Mouse (Mus musculus): ENCODE data around the gene Prmt1.
"Not testable (repeated sequence)": the region's sequence is repeated elsewhere in the genome, so short reads cannot be mapped to it uniquely, and the experiment has no call there.

Gene Prmt1

DNA sequence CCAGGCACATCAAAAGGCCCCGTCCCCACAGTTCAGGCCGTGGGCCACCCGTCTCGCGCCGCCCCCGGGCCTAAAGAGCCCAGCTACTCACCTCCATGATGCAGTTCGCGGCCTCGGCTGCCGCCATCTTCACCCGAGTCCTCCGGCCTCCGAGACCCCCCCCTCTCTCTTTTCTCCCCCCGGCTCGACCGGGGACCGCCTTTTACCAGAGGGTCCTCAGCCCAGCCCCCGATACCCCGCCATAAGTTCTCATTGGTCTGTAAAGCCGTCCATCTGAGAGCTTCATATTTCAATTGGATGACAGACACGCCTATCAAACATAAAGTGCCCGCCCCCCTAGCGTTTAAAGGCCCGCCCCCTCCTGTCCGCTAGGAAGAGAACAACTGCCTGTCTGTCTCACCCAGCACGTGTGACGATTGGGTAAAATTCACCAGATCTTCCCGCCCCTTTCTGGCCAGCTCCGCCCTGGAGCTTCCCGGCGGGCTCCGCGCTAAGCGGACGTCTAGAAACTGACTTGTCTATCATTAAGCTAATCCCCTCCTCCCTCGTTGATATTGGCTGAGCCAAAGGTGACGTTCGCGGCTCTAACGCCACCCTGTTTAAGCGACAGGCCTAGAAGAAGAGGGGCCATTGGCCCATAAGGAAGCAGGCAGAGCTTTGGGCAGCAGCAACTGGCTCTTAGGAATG lies at the start of gene Prmt1:
Prmt1 (minus strand) TSS at position 377 of the 687 bp plus-strand sequence.
- CTCF ChIA-PET, result no interaction called here

DNA sequence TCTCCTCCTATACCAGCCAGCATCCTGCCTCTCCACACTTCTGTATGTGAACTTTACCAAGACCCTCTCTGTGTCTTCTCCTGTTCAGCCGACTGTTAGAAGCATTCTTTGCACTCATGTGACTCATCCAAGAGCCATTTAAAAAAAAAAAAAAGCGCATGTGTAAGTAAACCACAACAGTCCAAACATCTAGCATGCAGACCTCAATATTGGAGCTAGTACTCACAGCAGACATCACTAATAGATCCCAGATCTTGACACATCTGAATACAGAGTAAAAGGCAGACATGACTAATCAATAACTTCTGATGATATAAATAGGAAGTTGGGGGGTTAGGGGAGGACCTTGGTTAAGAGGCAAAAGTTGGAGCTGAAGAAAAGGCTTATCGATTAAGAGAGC lies 49.3 kb upstream of the Prmt1 start:
- CTCF ChIA-PET, result interaction anchor here (0.7 kb wide), 1 partner anchor 43 kb away, joined by 9 read pairs; no protein-coding TSS in a partner anchor

- CTCF ChIA-PET, result interaction anchor here (0.5 kb wide), 1 partner anchor 441 kb away, joined by 3 read pairs; no protein-coding TSS in a partner anchor
Observed at GRCm38 (mm10) chr7:45033722-45034359, 47.5 kb upstream of the Prmt1 start.

DNA sequence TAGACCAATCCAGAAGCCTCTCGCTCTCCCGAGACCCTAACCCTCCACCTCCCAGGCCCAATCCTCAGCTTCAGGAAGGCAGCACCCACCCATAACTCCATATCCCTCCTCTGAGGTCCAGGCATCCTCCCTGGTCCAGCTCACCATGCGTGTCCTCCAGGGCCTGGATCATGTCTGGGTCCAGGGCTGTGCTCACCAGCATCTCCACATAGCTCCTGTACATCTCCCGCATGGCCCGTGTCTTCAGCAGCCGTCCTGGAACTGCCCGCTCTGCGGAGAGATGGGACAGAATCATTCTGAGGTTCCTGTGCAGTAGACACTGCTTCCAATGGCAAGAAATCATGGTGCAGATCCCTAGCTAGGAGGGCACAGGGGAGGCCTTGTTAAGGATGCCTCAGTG lies 44.5 kb upstream of the Prmt1 start:
- CTCF ChIA-PET, result no interaction called here

DNA sequence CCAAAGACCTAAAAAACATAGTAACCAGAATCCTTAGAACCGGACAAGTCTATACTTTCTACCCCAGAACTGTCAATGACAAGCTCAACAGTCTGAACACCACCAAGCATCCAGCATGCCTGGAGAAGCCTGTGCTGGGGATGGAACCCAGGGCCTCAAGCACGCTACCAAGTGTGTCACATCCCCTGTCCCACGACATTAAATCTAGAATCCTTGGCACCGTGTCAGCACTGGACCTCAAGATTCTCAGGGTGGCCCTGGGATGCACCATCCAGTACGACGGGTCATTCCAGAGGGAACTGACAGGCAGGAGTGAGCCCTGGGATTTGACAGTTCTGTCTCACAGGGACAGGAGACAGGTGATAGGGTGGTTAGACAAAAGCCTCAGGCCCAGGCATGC lies 43.6 kb upstream of the Prmt1 start:
- CTCF ChIA-PET, result no interaction called here

GRCm38 (mm10) chr7:45028351-45028750 lies 42.0 kb upstream of the Prmt1 start:
- CTCF ChIA-PET, result no interaction called here

GRCm38 (mm10) chr7:45027761-45028160 lies 41.4 kb upstream of the Prmt1 start:
- CTCF ChIA-PET, result no interaction called here

GRCm38 (mm10) chr7:45026256-45026655 lies 39.9 kb upstream of the Prmt1 start:
- CTCF ChIA-PET, result no interaction called here

GRCm38 (mm10) chr7:45025601-45026220 lies 39.3 kb upstream of the Prmt1 start:
- CTCF ChIA-PET, result interaction anchor here (0.7 kb wide), 1 partner anchor 12 kb away, joined by 3 read pairs; no protein-coding TSS in a partner anchor

DNA sequence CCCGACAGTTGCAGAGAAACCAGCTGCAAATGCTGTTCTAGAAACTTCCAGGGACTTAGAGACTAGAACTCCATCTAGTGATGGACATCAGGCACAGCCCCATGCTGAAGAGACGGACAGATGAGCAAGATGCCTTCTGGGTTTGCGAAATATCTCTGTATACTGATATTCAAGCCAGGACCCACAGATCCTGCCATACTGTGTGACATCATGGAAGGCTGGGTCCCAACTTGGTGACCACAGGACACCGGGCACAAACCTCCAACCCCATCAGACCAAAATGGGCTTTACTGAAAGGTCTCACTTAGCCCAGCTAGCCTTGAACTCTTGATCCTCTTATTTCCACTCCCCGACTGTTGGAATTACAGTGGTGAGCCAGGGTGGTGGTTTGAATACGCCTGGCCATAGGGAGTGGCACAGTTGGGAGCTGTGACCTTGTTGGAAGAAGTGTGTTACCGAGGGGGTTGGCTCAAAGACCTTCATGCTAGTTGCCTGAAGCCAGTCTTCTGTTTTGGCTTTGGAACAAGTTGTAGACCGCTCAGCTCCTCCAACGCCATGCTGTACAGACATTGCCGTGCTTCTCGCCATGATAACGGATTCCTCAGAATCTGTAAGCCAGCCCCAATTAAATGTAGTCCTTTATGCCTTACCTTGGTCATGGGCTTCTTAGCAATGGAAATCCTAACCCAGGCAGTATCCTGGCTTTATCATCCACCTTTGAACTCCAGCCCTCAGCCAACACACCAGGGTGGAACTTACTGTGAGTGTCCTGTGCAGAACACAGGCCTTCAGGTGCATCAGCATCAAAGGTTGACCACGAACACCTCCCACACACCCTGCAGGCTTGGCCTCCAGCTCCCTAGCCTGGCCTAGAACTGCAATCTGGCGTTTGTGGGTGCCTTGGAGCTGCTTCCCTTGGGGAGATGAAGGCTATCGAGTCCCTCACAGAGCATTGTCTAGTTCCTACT lies 38.2 kb upstream of the Prmt1 start:
- CTCF ChIA-PET, result no interaction called here

DNA sequence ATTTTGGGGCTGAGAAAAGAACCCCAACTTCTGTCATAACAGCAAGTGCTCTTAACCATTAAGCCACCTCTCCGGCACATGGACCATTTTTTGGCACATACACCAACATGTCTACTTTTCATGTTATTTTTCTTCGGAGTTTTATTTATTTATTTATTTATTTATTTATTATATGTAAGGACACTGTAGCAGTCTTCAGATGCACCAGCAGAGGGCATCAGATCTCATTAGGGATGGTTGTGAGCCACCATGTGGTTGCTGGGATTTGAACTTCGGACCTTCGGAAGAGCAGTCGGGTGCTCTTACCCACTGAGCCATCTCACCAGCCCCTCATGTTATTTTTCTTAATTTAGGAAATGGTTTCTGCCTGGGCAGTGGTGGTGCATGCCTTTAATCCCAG lies 37.3 kb upstream of the Prmt1 start:
- CTCF ChIA-PET, result not testable (repeated sequence)

- CTCF ChIA-PET, result no interaction called here
Observed at GRCm38 (mm10) chr7:45020225-45020624, 33.9 kb upstream of the Prmt1 start.

DNA sequence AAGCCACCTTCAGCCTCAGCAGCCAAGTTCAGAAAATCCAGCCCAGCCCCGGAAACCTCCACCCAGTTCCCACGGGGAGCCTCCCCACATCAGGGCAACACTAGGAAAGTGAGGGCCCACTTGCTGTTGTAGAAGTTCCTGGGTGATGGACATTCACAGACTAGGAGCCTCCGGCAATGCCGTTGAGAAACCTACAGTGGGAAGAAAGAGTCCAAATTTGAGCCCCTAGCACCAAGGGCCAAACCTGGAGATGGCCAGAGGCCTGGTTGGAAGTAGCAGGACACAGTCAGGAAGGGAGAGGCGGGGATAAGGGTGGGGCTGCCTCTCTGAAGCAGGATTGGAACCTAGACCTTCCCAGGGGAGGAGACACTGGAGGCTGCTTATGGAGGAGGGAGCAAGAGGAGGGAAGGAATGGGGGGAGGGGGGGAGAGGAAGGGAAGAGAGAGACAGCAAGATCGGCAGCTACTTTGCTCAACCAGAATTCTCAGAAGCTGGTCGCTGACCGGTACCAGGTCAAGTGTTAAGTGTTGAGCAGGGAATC lies 32.7 kb upstream of the Prmt1 start:
- CTCF ChIA-PET, result no interaction called here

DNA sequence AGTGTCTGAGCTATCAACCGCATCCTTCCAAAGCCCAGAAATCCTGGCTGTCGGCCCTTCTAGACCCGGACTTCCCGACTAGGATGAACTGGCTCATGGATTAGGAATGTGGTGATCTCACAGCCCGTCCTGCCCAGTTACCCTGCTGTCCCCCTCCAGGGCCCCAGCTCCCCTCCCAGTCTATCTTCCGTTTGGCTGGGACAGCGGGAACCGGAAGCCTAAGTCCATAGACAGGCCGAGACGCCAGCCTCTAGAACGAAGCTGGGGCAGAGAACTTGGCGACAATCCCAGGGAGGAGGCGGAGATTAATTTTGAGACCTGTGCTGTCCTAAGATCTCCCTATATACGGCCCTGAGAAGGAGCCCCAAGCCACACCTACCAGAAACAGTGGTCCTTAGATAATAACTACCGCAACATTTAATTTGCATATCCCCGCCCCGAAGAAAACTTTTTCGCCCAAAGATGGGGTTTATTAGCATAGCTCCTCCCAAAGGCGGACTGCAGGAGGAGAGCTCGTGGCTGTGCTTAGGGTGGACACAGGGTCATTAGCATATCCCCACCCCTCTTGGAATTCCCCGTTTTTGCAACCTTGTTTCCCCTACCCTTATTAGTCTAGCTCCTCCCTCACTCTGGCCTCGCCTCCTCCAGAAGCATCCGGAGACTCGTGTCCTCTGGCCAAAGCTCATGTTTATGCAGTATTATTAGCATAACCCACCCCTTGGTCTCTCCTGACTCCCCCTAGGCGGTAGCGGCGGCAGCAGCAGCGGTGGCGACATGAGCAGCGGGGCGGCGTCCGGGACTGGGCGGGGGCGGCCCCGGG lies 31.1 kb upstream of the Prmt1 start, which contains the start of gene Rras:
Rras (plus strand) TSS at position 720 of the 820 bp plus-strand sequence.
- CTCF ChIA-PET, result interaction anchor here (0.6 kb wide), 1 partner anchor 379 kb away, joined by 4 read pairs; no protein-coding TSS in a partner anchor

- CTCF ChIA-PET, result interaction anchor here (0.7 to 0.8 kb wide), 3 partner anchors 118 to 688 kb away, joined by 3 to 5 read pairs (median 3); partner anchors contain the start of gene Dbp
Observed at GRCm38 (mm10) chr7:45016761-45017160, 30.4 kb upstream of the Prmt1 start.

DNA sequence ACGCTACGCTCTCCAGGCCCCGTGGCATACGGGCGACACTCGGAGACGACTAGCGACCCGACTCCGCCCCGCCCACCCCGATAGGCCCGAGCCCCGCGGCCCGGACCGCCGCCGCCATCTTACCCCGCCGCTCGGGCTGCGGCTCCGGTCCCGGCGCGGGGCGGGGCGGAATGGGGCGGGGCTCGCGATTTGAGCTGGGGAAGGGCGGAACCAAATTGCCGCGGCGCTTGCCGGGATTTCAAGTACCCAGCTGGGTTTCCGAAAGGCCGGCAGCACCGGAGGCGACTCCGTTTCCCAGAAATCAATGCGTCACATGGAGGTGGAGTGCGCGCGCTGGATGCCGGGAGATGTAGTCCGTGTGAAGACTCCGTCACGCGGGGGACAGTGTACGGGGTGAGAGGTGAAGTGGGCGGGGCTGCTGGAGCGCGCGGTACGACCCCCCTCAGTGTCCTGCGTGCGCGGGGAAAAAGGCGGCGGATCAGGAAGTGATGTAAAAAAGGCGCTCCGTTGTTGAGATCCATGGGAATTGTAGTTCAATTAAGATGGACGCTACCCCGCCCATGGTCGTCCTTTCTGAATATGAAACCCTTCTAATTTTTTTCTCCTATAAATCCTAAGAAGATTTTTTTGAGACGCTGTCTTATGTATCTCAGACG lies 29.7 kb upstream of the Prmt1 start, which contains the start of gene Scaf1:
Scaf1 (minus strand) TSS at position 407 of the 656 bp plus-strand sequence.
- CTCF ChIA-PET, result interaction anchor here (0.6 to 0.8 kb wide), 7 partner anchors 19 to 689 kb away, joined by 3 to 19 read pairs (median 4); partner anchors contain the start of genes Dbp and Irf3

- CTCF ChIA-PET, result interaction anchor here (0.6 kb wide), 1 partner anchor 33 kb away, joined by 7 read pairs; no protein-coding TSS in a partner anchor
Observed at GRCm38 (mm10) chr7:45015344-45015956, 29.1 kb upstream of the Prmt1 start.

DNA sequence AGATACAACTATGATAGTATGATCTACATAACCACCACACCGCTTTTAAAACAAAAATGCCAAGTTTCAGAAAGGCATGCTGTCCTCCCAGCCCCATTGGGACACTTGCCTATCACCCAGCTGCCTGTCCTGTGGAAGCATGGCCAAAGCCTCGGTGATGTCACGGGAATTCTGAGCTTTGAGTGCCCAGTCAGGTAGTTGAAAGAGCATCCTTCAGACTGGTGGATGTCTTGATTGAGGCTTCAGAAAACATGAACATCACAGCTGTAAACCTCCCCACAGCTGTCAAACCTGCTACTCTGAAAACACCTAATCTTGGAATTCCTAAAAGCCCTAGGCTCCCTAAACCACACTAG lies 27.7 kb upstream of the Prmt1 start:
- CTCF ChIA-PET, result no interaction called here

Data from spleen, embryonic (tissue).